Comparison of ENCODE assay signal across 9 mouse cellular contexts in the genomic region with DNA sequence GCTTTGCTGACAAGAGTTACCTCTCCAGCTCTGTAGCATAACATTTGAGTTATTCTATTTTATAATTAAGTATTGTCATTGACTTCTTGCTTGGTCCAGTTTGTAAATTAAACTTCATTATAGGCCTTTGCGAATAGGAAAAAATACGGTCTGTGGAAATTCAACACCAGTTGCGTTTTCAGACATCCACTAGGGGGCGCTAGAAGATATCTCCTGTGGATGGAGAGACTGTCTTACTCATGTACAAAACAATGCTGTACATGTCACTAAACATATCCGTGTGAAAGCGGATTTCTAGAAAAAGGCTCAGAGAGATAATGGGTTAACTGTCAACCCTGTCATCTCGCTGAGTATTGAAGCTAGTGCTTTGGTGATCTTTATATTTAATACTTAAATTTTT. TPM values are rescaled to one million over a fixed set of nuclear protein-coding genes. Genes with fewer than 3 reads are reported as not detected.
A peak's percentile ranks its signal among the peaks of the same experiment; 100 is the strongest.
DNase-seq lines count a peak whose midpoint lies in the region; ATAC-seq and TF ChIP-seq lines count a peak whose summit lies in the region.
"Had no signal": no experiment of that assay in that cellular context is flagged by ENCODE, and none has a peak within 500 bp of the region (broad histone marks: within the 10 kb centered on the region; RNA-seq: fewer than 3 reads in every experiment).

No protein-coding gene starts in this region.

- H3K4me2 ChIP-seq in heart, embryonic 11.5 days: no peak overlapping the region
- H3K4me2 ChIP-seq: midbrain, embryonic 12.5 days had no signal

- H3K9me3 ChIP-seq in heart, embryonic 11.5 days (replicated peaks; ENCODE audit: control insufficient read depth, low read length): no peaks in the 10 kb centered on the region
- H3K9me3 ChIP-seq: midbrain, embryonic 12.5 days had no signal

- H3K36me3 ChIP-seq in heart, embryonic 11.5 days (ENCODE audit: control insufficient read depth, insufficient read depth, low read length): no peaks in the 10 kb centered on the region
- H3K36me3 ChIP-seq: midbrain, embryonic 12.5 days had no signal

- no peak for TF ChIP-seq POLR2A in brain, embryonic 14.5 days (IDR thresholded peaks at IDR 0.05; ENCODE audit: borderline replicate concordance, extremely low read depth, insufficient read depth, insufficient read length, poor library complexity, severe bottlenecking)

- peak; percentile 59 to 79 for DNase-seq in heart, adult 18-20 months
- DNase-seq in right cerebral cortex, adult 2 months (ENCODE audit: low spot score in 2 of 2): peak; percentile 49 to 59
- DNase-seq in right cerebral cortex, postnatal 25 days: no peak
- DNase-seq in brain, embryonic 14.5 days (ENCODE audit: low read depth): peak; percentile 69
- peak; percentile 19 for DNase-seq in layer of hippocampus, adult 9-11 months
- peak; percentile 53 to 74 for DNase-seq in spleen, postnatal 36 days (ENCODE audit: low spot score in 2 of 2)

- peak; percentile 56; the same call in 1 of the 2 replicates for TF ChIP-seq CTCF in brain, embryonic 14.5 days (IDR thresholded peaks at IDR 0.05; ENCODE audit: borderline replicate concordance, extremely low read depth, insufficient read depth, insufficient read length)

- no peak for ATAC-seq in heart, embryonic 11.5 days (replicated peaks; ENCODE audit: insufficient number of reproducible peaks, low FRiP score, low TSS enrichment)
- no peak for ATAC-seq in erythroid progenitor cell, adult 5-6 weeks (replicated peaks; ENCODE audit: low FRiP score, poor library complexity, severe bottlenecking)

- WGBS in heart, embryonic 11.5 days (ENCODE audit: insufficient replicate concordance): 45% methylated on average over 7 of the region's 7 CpGs

- no peak overlapping the region for H3K4me3 ChIP-seq in heart, embryonic 11.5 days (ENCODE audit: low read depth, low read length)
- H3K4me3 ChIP-seq: midbrain, embryonic 12.5 days had no signal

- H3K27me3 ChIP-seq in heart, embryonic 11.5 days (ENCODE audit: control insufficient read depth, insufficient read depth, low read length): no peaks in the 10 kb centered on the region

- no peaks in the 10 kb centered on the region for H3K4me1 ChIP-seq in heart, embryonic 11.5 days (ENCODE audit: control insufficient read depth, insufficient read depth, low read length)
- H3K4me1 ChIP-seq: midbrain, embryonic 12.5 days had no signal

- no peak overlapping the region for H3K27ac ChIP-seq in heart, embryonic 11.5 days (ENCODE audit: low read depth, low read length)
- H3K27ac ChIP-seq: midbrain, embryonic 12.5 days had no signal

- H3K9ac ChIP-seq in heart, embryonic 11.5 days (ENCODE audit: low read depth, low read length): no peak overlapping the region
- H3K9ac ChIP-seq: midbrain, embryonic 12.5 days had no signal

RNA-seq across cellular contexts. Expression of a gene that starts 11.0 kb away (rescaled TPM):
- total RNA-seq in heart, adult 18-20 months (2021): not detected
- not detected in 2 replicates for polyA plus RNA-seq in heart, embryonic 11.5 days (2014; fragmentation: Nextera tagmentation; extraction: Ambion mirVana)
- 0.56 TPM in 1 of 2 replicates, not detected in the other for polyA plus RNA-seq in brain, embryonic 14.5 days (2012; rRNA removed)
- total RNA-seq in erythroid progenitor cell, adult 5-6 weeks (2015; ENCODE audit: low replicate concordance): not detected in 2 replicates
- total RNA-seq in erythroid progenitor cell, adult 5-6 weeks (2017; ENCODE audit: low replicate concordance): not detected in 2 replicates
- polyA plus RNA-seq: midbrain, embryonic 12.5 days had no signal

RNA-seq across cellular contexts. Expression of a gene that starts 18.0 kb away (rescaled TPM):
- 1 to 10 TPM; 8.6 to 10.0 TPM for total RNA-seq in heart, adult 18-20 months (2021)
- 4.2 and 4.5 TPM in 2 replicates for polyA plus RNA-seq in heart, embryonic 11.5 days (2014; fragmentation: Nextera tagmentation; extraction: Ambion mirVana)
- polyA plus RNA-seq in brain, embryonic 14.5 days (2012; rRNA removed): 18.4 and 23.1 TPM in 2 replicates
- total RNA-seq in erythroid progenitor cell, adult 5-6 weeks (2015; ENCODE audit: low replicate concordance): 0.72 and 0.84 TPM in 2 replicates
- 1.8 and 2.2 TPM in 2 replicates for total RNA-seq in erythroid progenitor cell, adult 5-6 weeks (2017; ENCODE audit: low replicate concordance)
